Mouse (Mus musculus): Measurements from ENCODE around the gene Gbp8.
"Not testable (repeated sequence)": the region's sequence is repeated elsewhere in the genome, so short reads cannot be mapped to it uniquely, and the experiment has no call there.

Gbp8 gene

DNA sequence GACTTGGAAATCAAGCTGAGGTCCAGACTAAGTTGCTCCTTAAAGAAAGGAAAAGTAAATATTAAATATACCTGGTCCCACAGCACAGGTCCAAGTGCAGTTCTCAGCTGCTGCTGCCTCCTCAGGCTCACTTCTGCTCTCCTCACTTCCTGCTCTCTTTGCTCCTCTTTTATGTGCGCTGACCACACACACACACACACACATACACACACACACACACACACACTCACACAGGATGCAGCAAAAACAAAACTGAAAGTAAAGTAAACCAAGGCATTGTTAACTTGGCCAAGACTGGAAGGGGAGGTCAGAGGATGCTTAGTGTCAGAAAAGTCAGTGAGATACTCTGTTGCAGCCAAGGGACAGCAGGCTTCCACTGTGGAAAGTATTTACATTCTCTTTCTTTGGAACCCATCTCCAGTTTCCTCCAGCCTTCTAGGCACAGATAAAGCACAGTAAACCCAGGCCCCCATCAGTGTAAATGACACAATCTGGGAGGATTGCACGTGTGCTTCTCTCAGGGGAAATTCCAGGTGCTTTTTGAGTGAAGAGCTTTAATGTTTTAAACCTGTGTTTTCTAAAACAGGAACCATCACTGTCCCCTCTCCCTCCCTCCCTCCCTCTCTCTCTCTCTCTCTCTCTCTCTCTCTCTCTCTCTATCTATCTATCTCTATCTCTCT, at the start of gene Gbp8, which contains the start of the genes Gbp9 and Gbp4:
TSS of gene Gbp8 (minus strand) at position 132 of the 680 bp plus-strand sequence.
TSS of gene Gbp9 (minus strand) at position 131 of the 680 bp plus-strand sequence.
TSS of gene Gbp4 (minus strand) at position 178 of the 680 bp plus-strand sequence.
- peak; percentile 32 for DNase-seq (ENCODE audit: low read depth, low spot score)

GRCm38 (mm10) chr5:105181446-105181845, 42.1 kb upstream of the Gbp8 start:
- peak; percentile 74 for DNase-seq (ENCODE audit: low read depth, low spot score)

GRCm38 (mm10) chr5:105156582-105156981, 17.2 kb upstream of the Gbp8 start:
- no peak for DNase-seq (ENCODE audit: low read depth, low spot score)

- no peak for DNase-seq (ENCODE audit: low read depth, low spot score)
Measured at GRCm38 (mm10) chr5:105154049-105154448, 14.7 kb upstream of the Gbp8 start.

DNA sequence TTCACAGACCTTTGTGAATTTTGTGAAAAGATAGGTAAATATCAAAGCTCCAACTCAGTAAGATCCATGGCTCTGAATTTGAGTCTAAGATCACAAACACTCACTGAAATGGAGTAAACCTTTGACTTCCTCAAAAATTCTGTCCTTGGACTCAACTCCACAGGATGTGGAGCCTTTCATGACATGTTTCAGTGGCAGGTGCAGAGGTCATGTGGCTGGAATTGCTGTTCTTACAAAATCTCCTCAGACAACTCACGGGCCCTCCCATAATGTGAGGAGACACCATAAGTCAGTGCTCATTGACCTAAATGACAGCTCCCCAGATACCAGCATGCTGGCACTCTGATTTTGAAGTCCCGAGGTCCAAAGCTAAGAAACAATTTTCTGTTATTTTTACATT, 8.7 kb upstream of the Gbp8 start:
- not testable (repeated sequence) for DNase-seq (ENCODE audit: low read depth, low spot score)

- peak; percentile 83 for DNase-seq (ENCODE audit: low read depth, low spot score)
Measured at GRCm38 (mm10) chr5:105146447-105146846, 7.1 kb upstream of the Gbp8 start.

- peak; percentile 46 for DNase-seq (ENCODE audit: low read depth, low spot score)
Measured at GRCm38 (mm10) chr5:105145731-105146130, 6.4 kb upstream of the Gbp8 start.

GRCm38 (mm10) chr5:105140089-105140810, 910 bp upstream of the Gbp8 start:
- DNase-seq (ENCODE audit: low read depth, low spot score) = peak; percentile 88

DNA sequence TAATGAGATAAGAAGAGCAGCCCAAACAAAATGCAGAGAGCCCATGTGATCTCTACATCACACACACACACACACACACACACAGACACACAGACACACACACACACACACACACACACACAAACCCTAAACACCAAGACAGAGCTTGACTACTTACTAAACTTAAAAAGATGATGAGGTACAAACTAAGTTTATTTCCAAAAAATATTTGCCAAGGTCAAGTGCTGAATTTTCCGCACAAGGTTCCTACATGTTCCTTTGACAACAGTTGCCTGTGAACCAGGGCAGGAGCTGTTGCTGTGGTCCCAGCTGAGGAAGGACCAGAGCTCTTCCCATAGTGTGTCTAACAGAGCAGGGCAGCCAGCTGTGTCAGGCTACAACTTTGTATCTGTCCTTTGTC, 434 bp downstream of the Gbp8 start:
- peak; percentile 19 for DNase-seq (ENCODE audit: low read depth, low spot score)

- DNase-seq (ENCODE audit: low read depth, low spot score) = not testable (repeated sequence)
Measured at GRCm38 (mm10) chr5:105136706-105137304, 2.5 kb downstream of the Gbp8 start.

- DNase-seq (ENCODE audit: low read depth, low spot score) = not testable (repeated sequence)
Measured at GRCm38 (mm10) chr5:105121731-105122130, 17.6 kb downstream of the Gbp8 start.

- no peak for DNase-seq (ENCODE audit: low read depth, low spot score)
Measured at GRCm38 (mm10) chr5:105115740-105116139, 23.6 kb downstream of the Gbp8 start.

GRCm38 (mm10) chr5:105114696-105115095, 24.6 kb downstream of the Gbp8 start:
- DNase-seq (ENCODE audit: low read depth, low spot score) = no peak

DNA sequence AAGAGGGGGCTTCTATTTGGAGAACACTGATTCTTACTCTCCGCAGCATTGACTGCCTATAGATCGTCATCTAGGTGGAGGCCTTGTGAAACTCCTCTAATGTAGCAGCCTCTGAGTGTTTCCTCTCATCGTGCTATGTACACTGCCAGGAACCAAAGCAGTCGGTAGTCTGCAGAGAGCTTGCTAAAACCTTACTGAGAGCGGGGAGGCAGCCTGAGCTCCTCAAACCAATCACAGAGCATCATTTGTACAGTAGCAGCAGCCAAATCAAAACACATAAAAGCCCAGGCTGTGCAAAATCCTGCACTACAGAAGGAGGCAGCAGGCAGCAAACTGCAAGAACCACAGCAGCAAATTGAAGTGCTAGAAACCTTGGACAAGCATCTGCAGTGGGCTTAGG, 25.7 kb downstream of the Gbp8 start:
- DNase-seq (ENCODE audit: low read depth, low spot score) = no peak

DNA sequence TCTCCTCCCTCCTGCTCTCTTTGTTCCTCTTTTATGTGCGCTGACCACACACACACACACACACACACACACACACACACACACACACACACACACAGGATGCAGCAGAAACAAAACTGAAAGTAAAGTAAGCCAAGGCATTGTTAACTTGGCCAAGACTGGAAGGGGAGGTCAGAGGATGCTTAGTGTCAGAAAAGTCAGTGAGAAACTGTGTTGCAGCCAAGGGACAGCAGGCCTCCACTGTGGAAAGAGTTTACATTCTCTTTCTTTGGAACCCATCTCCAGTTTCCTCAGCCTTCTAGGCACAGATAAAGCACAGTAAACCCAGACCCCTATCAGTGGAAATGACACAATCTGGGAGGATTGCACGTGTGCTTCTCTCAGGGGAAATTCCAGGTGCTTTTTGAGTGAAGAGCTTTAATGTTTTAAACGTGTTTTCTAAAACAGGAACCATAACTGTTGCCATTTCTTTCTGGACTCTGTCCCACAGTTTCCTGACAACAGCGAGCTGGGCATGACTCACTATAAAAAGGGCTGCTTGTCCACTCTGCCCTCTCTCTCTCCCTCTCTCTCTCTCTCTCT, 29.0 kb downstream of the Gbp8 start:
- peak; percentile 10 for DNase-seq (ENCODE audit: low read depth, low spot score)

DNA sequence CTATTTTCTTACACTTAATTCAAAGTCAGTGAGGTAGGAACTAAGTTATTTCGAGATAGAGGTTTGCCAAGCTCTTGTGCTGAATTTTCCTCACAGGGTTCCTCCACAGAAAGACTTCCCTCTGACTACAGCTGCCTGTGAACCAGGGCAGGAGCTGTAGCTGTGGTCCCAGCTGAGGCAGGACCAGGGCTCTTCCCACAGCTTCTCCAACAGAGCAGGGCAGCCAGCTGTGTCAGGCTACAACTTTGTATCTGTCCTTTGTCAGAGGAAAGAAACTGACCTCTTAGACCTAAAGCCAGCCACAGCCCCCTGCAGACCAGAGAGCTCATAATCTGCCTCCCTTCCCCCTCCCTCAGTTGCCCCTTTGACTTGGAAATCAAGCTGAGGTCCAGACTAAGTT, 29.6 kb downstream of the Gbp8 start:
- peak; percentile 2 for DNase-seq (ENCODE audit: low read depth, low spot score)

DNA sequence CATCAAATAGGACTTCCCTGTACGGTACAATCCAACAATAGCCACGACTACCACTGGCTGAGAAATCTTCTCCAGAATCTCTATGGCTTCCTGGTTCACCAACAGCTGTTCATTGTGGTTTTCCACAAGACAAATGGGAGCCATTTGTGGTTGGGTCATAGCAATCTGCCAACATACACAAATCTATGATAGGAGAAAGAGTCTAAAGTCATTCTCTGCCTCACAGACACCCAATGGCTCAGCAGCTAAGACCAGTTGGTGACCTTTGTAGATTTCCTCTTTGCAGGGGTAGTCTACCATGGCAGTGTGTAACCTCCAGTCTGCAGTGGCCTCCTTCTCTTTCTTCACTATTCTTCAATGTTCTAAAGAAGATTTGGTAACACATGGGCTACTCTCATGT, 33.7 kb downstream of the Gbp8 start:
- DNase-seq (ENCODE audit: low read depth, low spot score) = not testable (repeated sequence)

GRCm38 (mm10) chr5:105081900-105082299, 57.4 kb downstream of the Gbp8 start:
- DNase-seq (ENCODE audit: low read depth, low spot score) = no peak

- not testable (repeated sequence) for DNase-seq (ENCODE audit: low read depth, low spot score)
Measured at GRCm38 (mm10) chr5:105068356-105068755, 71.0 kb downstream of the Gbp8 start.

- DNase-seq (ENCODE audit: low read depth, low spot score) = not testable (repeated sequence)
Measured at GRCm38 (mm10) chr5:105064443-105064842, 74.9 kb downstream of the Gbp8 start.

DNA sequence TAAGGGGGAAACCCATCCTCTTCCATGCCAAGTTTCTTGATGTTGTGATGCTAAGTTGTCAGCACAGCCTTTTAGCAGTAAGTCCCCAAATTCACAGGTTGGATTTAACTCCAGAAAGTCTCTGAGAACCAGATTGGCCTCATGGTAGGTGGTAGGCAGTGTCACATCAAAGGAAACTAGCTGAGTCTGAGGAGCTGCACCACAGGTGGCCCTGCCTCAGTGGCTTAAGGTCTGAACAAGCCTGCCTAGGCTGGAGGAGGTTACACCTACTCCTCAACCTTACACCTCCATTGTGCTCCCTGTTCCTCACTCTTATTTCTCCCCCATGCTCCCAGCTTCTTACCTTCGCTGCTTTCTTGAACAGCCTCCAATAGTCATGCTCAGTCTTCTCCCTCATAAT, 76.0 kb downstream of the Gbp8 start:
- no peak for DNase-seq (ENCODE audit: low read depth, low spot score)

DNA sequence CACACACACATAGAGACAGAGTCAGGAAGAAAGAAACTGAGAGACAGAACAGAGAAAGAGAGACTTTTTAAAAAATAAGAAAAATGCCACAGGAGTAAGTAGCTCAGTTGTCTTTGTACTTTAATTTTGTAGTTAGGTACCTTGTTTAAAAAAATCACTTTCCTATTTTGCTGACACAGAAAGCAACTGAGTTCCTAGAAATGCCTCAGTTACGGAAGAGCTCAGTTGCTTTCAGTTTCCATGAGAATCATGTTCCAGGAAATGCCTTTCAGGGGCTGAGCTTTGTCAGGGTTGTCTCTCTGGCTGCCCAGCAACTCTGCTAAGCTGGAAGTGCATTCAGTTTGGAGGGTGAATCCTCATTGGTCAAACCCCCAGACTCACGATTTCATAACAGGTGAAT, 76.9 kb downstream of the Gbp8 start:
- not testable (repeated sequence) for DNase-seq (ENCODE audit: low read depth, low spot score)
